Mouse (Mus musculus) pancreas, adult 10 weeks (tissue): ENCODE results near the gene Ubxn4. TPM values are rescaled to one million over a fixed set of nuclear protein-coding genes. Genes with fewer than 3 reads are reported as not detected.

ENCODE experiments used
- polyA plus RNA-seq: library from polyadenylated mRNA; stranded (reverse); fragments of 350-450 nt; fragmentation: Illumina TruSeq; extraction: RNeasy Lipid Tissue Mini Kit (QIAGEN cat#74804); gene quantifications from one replicate; pipeline ENCODE4 v1.2.3, GENCODE M21; 2015; ENCODE audit warnings: low read depth, low replicate concordance; ENCODE audit not compliant: insufficient read depth

The Ubxn4 gene
- polyA plus RNA-seq: 20.8 TPM

GRCm38 (mm10) chr1:128243627-128243995 is at the start of gene Ubxn4:
Ubxn4 (plus strand) TSS chr1:128243964.

GRCm38 (mm10) chr1:128328218-128328617 is 84.5 kb downstream of the Ubxn4 start, which contains the start of gene Lct:
Lct (minus strand) TSS chr1:128328318.

Other genes with a start within 250 kb of the Ubxn4 start
- gene Zranb3, start 140.9 kb upstream of the Ubxn4 start, polyA plus RNA-seq: 1.9 TPM
- gene R3hdm1, start 140.7 kb upstream of the Ubxn4 start, polyA plus RNA-seq: 23.9 TPM
- not detected for gene Lct, start 84.4 kb downstream of the Ubxn4 start, polyA plus RNA-seq
- 3.1 TPM for gene Mcm6, start 115.7 kb downstream of the Ubxn4 start, polyA plus RNA-seq
- gene Dars, start 173.4 kb downstream of the Ubxn4 start, polyA plus RNA-seq: 8.3 TPM